Mouse (Mus musculus) stomach, embryonic 14.5 days (tissue): ENCODE data around the gene Slc13a5. TPM values are rescaled to one million over a fixed set of nuclear protein-coding genes. Genes with fewer than 3 reads are reported as not detected.

ENCODE experiments used
- ATAC-seq: fragments of 200-750 bp; cut with Nextera tagmentation; 2 replicates; pipeline ENCODE4 v1.8.0; 2017; ENCODE audit warnings: low read depth, moderate TSS enrichment; ENCODE audit not compliant: insufficient number of reproducible peaks, insufficient read depth, low FRiP score
- H3K27ac ChIP-seq: fragments of 300-500 bp; sonication (generic); 2 replicates; pipeline ENCODE4 v1.5.1; 2014; ENCODE audit warnings: mild to moderate bottlenecking, low read length, moderate library complexity, mixed read lengths
- H3K27me3 ChIP-seq: fragments of 300-500 bp; sonication (generic); 2 replicates; pipeline ENCODE4 v1.6.1; 2014; ENCODE audit warnings: low read length, control low read depth, mixed read lengths; ENCODE audit not compliant: control insufficient read depth, insufficient read depth
- H3K36me3 ChIP-seq: fragments of 300-500 bp; sonication (generic); 2 replicates; pipeline ENCODE4 v1.6.1; 2014; ENCODE audit warnings: mild to moderate bottlenecking, control low read depth, low read length, moderate library complexity, mixed read lengths; ENCODE audit not compliant: control insufficient read depth, insufficient read depth
- H3K4me1 ChIP-seq: fragments of 300-500 bp; sonication (generic); 2 replicates; pipeline ENCODE4 v1.6.1; 2014; ENCODE audit warnings: low read length, control low read depth, mixed read lengths; ENCODE audit not compliant: control insufficient read depth, insufficient read depth
- H3K4me2 ChIP-seq: fragments of 300-500 bp; sonication (generic); replicated peaks from 2 replicates; pipeline ENCODE4 v1.6.1; 2014; ENCODE audit warnings: low read depth, low read length, control low read depth
- H3K4me3 ChIP-seq: fragments of 300-500 bp; sonication (generic); 2 replicates; pipeline ENCODE4 v1.5.1; 2014; ENCODE audit warnings: low read depth, low read length, control low read depth
- H3K9ac ChIP-seq: fragments of 300-500 bp; sonication (generic); replicated peaks from 2 replicates; pipeline ENCODE4 v1.6.1; 2014; ENCODE audit warnings: low read depth, mild to moderate bottlenecking, control low read depth, low read length, moderate library complexity, mixed read lengths
- H3K9me3 ChIP-seq: fragments of 300-500 bp; sonication (generic); 2 replicates; pipeline ENCODE4 v1.6.1; 2016; ENCODE audit warnings: low read depth, low read length, control low read depth; ENCODE audit not compliant: control insufficient read depth
- WGBS: fragments of 180-500 bp; shearing (Covaris S2); extraction: QIAGEN DNeasy Blood & Tissue Kit; methylation state at CpG from one replicate; pipeline ENCODE4 v1.1.7; 2014; 5-methylcytosine and 5-hydroxymethylcytosine counted together
- polyA plus RNA-seq: library from polyadenylated mRNA; unstranded; fragments of >200 nt; fragmentation: Nextera tagmentation; extraction: Ambion mirVana; gene quantifications from 2 replicates; pipeline ENCODE4 v1.2.1, GENCODE M21; 2014

Gene Slc13a5
- polyA plus RNA-seq, 1 experiment from 2014 or later: 0.49 TPM

DNA sequence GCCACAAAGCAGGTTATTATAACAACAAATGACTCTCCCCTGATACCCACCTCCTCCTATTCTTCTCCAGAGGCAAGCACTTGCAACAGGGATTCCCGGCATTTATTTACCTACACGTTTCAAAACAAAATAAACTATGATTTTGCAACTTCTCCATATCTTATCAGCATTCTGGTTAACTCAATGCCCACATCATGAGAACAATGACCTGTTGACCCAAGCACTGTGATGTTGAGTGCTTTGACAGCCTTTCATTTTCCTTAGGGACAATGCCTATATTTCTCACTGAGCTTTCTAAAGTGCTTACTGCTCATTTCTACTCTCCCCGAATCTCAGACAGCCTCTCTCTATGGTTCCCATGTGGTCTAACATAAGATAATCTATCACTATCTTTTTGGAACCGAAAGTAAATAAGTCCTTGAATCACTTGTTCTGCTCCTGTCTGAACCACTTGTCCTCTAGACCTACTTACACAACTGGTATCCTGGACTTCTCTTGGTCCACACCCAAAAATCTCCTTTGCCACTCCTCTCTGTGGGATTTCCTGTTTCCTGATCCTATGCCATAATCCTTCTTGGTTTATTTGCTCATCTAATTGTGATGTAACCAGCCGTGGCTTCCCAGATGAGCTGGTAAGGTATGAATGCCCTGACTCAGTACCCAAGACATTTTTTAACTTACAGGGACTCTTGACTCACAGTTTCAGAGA is 14.3 kb upstream of the Slc13a5 start:
- Histone ChIP-seq H3K4me3 (no peak overlapping the region), H3K36me3 (no peaks in the 10 kb centered on the region), H3K27me3 (no peaks in the 10 kb centered on the region), H3K4me1 (no peaks in the 10 kb centered on the region), H3K27ac (no peak overlapping the region), H3K9ac (no peak overlapping the region), H3K4me2 (no peak overlapping the region), H3K9me3 (no peaks in the 10 kb centered on the region)
- whole genome bisulfite sequencing: 73% methylated on average over 5 of the region's 5 CpGs
- ATAC-seq: no peak

DNA sequence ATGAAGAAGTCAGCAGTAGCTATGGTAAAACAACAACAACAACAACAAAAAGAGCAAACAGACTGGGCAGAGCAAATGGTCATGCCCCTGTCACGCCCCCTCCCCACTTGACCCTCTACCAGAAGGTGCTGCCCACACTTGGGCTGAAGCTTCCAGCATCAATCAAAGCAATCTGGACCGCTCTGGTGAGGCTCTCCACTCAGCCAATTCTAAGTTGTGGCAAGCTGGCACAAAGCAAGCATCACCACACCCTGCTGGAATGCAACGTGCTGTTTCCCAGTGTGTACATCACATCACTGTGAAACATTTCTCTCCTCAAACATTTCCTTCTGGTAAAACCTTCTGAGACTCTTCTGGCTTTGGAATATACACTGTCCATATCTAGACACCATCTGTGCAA is 6.3 kb upstream of the Slc13a5 start:
- H3K9me3 ChIP-seq: no peaks in the 10 kb centered on the region
- no peak overlapping the region for H3K4me2 ChIP-seq
- no peaks in the 10 kb centered on the region for H3K27me3 ChIP-seq
- H3K27ac ChIP-seq: no peak overlapping the region
- ATAC-seq: no peak
- H3K36me3 ChIP-seq: no peaks in the 10 kb centered on the region
- WGBS: 51% methylated on average over 3 of the region's 3 CpGs
- no peak overlapping the region for H3K4me3 ChIP-seq
- H3K9ac ChIP-seq: no peak overlapping the region
- H3K4me1 ChIP-seq: no peaks in the 10 kb centered on the region

DNA sequence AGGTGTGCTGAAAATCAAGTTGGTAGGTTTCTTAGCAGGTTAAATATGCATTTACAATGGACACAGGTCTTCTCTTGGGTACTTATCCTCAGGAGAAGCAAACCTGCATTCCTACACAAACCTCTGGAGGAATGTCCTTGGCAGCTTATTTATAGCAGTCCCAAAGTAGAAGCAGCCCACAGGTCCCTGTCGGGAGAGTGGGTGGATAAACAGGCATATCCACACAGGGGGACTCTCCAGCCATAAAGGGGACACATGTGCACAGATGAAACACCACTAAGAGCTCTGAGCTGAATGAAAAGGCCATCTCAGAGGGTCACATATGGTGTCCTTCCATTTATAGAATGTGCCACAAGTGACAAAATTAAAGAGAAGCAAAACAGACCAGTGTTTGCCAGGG is 4.7 kb upstream of the Slc13a5 start:
- H3K36me3 ChIP-seq: no peaks in the 10 kb centered on the region
- no peak overlapping the region for H3K27ac ChIP-seq
- no peak for ATAC-seq
- WGBS: 47% methylated on average over 1 of the region's 1 CpGs
- no peaks in the 10 kb centered on the region for H3K9me3 ChIP-seq
- no peak overlapping the region for H3K9ac ChIP-seq
- H3K4me2 ChIP-seq: no peak overlapping the region
- H3K4me1 ChIP-seq: no peaks in the 10 kb centered on the region
- H3K4me3 ChIP-seq: no peak overlapping the region
- peaks cover 4% of the 10 kb centered on the region; the same call in 1 of the 2 replicates for H3K27me3 ChIP-seq

DNA sequence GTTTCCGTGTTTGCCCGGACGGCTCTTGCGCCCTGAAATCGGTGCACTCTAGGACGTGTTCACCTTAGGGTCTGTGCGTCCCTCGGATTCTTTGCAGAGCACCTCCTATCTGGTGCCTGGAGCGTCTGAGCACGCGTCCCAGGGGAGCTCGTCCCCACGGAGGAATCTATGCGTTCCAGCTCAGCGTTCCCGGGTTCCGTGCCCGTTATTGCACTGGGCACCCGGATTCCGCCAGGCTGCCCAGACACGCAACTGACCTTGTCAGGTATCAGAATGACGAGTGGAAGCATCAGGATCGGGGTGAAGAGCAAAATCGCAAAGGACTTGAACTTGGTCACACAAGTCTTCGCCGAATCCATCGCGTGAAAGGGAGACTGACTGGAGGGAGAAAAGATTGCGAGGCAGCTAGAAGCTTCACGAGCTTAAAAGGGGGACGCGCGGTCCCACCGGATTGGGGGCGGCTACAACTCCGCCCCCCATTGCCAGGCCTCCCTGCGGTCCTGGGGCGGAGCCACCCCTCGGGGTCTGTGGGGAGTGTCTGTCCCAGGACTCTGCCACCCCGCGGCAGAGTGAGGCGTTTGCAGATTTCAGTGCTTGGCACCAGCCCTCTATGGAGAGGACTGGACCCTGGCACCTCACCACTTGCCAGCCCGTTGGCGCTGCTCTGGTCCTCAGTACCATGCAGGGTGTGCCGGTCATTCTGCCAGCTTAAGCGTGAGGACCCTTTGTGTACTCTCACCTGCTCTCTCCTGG is 639 bp downstream of the Slc13a5 start:
- Histone ChIP-seq H3K36me3 (no peaks in the 10 kb centered on the region), H3K9ac (no peak overlapping the region), H3K4me2 (peak overlapping the region; percentile 93), H3K4me1 (peaks cover 4% of the 10 kb centered on the region; the same call in 1 of the 2 replicates), H3K9me3 (no peaks in the 10 kb centered on the region), H3K27ac (no peak overlapping the region), H3K4me3 (peak overlapping the region; percentile 40), H3K27me3 (peaks cover 17% of the 10 kb centered on the region)
- ATAC-seq: peak; percentile 77; the same call in 1 of the 2 replicates
- 1% methylated on average over 45 of the region's 46 CpGs for WGBS

DNA sequence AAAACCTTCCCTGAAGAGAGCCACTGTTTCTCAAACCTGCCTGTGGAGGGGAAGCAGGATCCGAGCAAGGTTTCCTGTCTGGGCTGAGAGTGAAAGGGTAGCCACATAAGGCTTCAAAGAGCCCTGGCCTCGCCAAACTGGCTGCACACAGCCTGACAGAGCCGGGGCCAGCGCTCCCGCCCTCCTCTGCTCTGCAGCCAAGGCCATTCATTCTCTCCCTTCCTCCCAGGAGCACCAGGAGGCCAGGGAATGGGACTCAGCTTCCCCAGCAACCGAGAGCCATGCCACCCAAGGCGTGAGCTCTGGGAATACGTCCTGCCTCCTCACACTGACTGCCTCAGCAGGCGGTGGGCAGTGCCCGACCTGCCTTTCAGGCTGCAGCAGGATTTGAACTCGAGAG is 1.5 kb downstream of the Slc13a5 start:
- H3K4me3 ChIP-seq: no peak overlapping the region
- peaks cover 17% of the 10 kb centered on the region for H3K27me3 ChIP-seq
- no peak overlapping the region for H3K9ac ChIP-seq
- no peaks in the 10 kb centered on the region for H3K9me3 ChIP-seq
- peaks cover 4% of the 10 kb centered on the region; the same call in 1 of the 2 replicates for H3K4me1 ChIP-seq
- 7% methylated on average over 11 of the region's 11 CpGs for WGBS
- H3K27ac ChIP-seq: no peak overlapping the region
- no peak for ATAC-seq
- no peaks in the 10 kb centered on the region for H3K36me3 ChIP-seq
- H3K4me2 ChIP-seq: peak overlapping the region; percentile 93; the same call in 1 of the 2 replicates

DNA sequence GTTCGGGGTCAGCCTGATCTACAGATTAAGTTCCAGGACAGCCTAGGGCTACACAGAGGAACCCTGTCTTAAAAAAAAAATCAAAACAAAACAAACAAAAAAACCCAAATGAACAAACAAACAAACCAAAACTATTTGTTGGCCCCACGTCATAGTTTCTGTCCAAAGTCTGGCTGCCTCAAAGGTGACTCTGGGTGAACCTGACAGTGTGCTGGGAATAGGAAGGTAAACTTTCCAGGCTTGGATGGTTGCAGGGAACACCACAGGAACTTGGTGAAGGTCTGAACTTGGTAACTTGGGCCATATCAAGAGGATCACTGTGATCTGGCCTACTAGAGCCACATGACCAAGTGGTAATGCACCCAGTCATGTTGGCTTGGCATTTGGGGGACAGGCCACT is 10.6 kb downstream of the Slc13a5 start:
- WGBS: 71% methylated on average over 2 of the region's 2 CpGs
- no peak for ATAC-seq
- Histone ChIP-seq H3K4me2 (no peak overlapping the region), H3K4me1 (no peaks in the 10 kb centered on the region), H3K36me3 (no peaks in the 10 kb centered on the region), H3K4me3 (no peak overlapping the region), H3K27me3 (no peaks in the 10 kb centered on the region), H3K9ac (no peak overlapping the region), H3K27ac (no peak overlapping the region), H3K9me3 (no peaks in the 10 kb centered on the region)

DNA sequence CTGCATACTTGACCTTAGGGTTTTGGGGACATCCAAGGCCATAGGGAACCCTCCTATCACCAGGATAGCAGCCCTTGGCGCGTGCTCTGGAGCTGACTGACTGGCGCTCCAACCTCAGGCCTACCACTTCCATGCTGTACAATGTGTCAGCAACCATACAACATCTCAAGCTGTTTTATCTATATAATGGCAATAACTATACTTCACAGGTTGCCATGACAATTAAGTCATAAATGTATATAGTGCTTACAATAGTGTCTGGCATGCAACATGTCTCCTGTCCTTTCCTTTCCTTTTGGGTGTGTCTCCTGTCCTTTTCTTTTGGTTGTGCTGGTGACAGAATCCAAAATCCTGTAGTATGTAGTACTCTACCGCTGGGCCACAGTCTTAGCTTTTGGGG is 11.4 kb downstream of the Slc13a5 start:
- H3K27me3 ChIP-seq: no peaks in the 10 kb centered on the region
- H3K36me3 ChIP-seq: no peaks in the 10 kb centered on the region
- no peak overlapping the region for H3K9ac ChIP-seq
- H3K4me1 ChIP-seq: no peaks in the 10 kb centered on the region
- no peak overlapping the region for H3K4me2 ChIP-seq
- H3K9me3 ChIP-seq: no peaks in the 10 kb centered on the region
- no peak overlapping the region for H3K27ac ChIP-seq
- no peak overlapping the region for H3K4me3 ChIP-seq
- ATAC-seq: no peak
- WGBS: 92% methylated on average over 4 of the region's 4 CpGs

DNA sequence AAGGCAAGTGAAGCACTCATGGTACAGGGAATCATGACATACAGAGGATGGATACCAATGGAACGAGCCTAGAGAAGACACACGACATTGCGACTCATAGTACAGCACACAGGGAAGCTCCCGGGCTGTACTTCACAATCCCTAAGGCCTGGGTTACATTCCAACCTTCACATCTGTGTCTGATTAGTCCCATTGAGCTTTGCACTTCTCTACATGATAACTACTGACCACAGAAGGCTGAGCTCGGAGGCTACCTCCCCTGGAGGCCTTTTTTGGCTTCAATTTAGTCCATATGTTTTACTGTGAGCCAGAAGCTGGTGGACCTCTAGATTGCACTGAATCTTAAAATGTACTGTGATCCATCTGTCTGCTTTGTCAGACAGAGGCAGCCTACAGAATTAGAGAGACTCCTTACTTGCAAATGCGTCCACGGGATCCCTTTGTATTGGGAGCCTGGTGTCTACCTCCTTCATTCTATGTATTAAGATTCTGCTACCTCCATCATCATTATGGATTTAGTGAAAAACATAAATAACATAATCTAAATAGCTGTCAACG is 21.7 kb downstream of the Slc13a5 start:
- Histone ChIP-seq H3K27ac (no peak overlapping the region), H3K4me2 (no peak overlapping the region), H3K4me3 (no peak overlapping the region), H3K36me3 (no peaks in the 10 kb centered on the region), H3K4me1 (no peaks in the 10 kb centered on the region), H3K27me3 (no peaks in the 10 kb centered on the region), H3K9me3 (no peaks in the 10 kb centered on the region), H3K9ac (no peak overlapping the region)
- no peak for ATAC-seq
- 82% methylated on average over 8 of the region's 8 CpGs for whole genome bisulfite sequencing
